Mouse (Mus musculus): Measurements from ENCODE around the gene Prcc. TPM values are rescaled to one million over a fixed set of nuclear protein-coding genes. Genes with fewer than 3 reads are reported as not detected.
"Not testable (repeated sequence)": the region's sequence is repeated elsewhere in the genome, so short reads cannot be mapped to it uniquely, and the experiment has no call there.

Prcc gene
- polyA plus RNA-seq, 1 experiment from 2014 or later, result 7.1 TPM

DNA sequence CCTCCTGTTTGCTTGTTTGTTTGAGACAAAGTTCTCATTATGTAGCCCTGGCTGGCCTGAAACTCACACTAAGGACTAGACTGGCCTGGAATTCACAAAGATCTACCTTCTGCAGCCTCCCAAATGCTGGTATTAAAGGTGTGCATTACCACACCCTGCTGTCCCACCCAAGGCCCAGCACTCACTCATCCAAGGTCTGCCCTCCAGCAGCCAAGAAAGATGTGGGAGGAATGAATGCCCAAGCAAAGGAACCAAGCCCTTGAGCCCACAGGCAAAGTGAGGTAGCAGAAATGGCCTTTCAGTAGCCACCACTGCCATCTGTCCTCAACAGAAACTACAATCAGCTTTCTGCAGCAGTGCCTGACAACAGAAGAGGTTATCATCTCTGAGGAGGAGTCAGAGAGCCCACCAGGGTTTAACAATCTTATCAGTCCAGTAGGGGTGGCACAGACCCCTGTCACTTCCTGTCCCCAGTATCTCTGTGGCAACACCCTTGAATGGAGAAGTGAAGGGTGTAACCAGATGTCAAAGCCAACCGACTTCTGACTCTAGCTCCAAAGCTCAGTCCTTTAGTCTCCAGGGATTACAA is 15.7 kb upstream of the Prcc start:
- DNase-seq (ENCODE audit: low spot score) (no peak), ATAC-seq (ENCODE audit: low FRiP score, low TSS enrichment) (no peak)
- Histone ChIP-seq H3K4me2 (replicated peaks; ENCODE audit: low read depth) (no peak overlapping the region), H3K27me3 (ENCODE audit: control insufficient read depth, insufficient read depth, low read length) (no peaks in the 10 kb centered on the region), H3K4me3 (ENCODE audit: low read depth, low read length) (no peak overlapping the region), H3K4me1 (replicated peaks; ENCODE audit: control insufficient read depth, insufficient read depth) (no peaks in the 10 kb centered on the region), H3K9me3 (ENCODE audit: control insufficient read depth, low read length) (no peaks in the 10 kb centered on the region), H3K9ac (ENCODE audit: low read length) (no peak overlapping the region), H3K36me3 (ENCODE audit: control insufficient read depth, insufficient read depth, low read length) (no peaks in the 10 kb centered on the region), H3K27ac (replicated peaks) (no peak overlapping the region)
- TF ChIP-seq EP300 (optimal IDR thresholded peaks at IDR 0.05), result no peak
- TF ChIP-seq CTCF (IDR thresholded peaks at IDR 0.05; ENCODE audit: low read depth), result no peak
- WGBS, result 9% methylated on average over 1 of the region's 1 CpGs

DNA sequence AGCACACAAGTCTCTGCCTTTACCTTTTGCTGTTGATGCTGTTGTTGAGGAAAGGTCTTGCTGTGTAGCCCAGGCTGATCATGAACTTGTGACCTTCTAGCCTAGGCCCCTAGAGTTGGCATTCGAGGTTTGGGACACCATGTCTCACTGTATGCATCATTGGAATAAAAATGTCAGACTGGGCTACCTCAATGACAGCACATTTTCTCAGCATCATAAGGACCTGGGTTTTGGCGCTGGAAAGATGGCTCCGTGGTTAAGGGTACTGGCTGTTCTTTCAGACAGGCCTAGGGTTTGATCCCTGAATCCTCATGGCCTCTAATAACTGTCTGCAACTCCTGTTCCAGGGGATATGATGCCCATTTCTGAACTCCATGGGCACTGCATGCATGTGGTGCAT is 14.4 kb upstream of the Prcc start:
- no peak overlapping the region for H3K4me2 ChIP-seq (replicated peaks; ENCODE audit: low read depth)
- H3K36me3 ChIP-seq (ENCODE audit: control insufficient read depth, insufficient read depth, low read length), result no peaks in the 10 kb centered on the region
- no peaks in the 10 kb centered on the region for H3K9me3 ChIP-seq (ENCODE audit: control insufficient read depth, low read length)
- no peak overlapping the region for H3K4me3 ChIP-seq (ENCODE audit: low read depth, low read length)
- DNase-seq (ENCODE audit: low spot score) (no peak), ATAC-seq (ENCODE audit: low FRiP score, low TSS enrichment) (no peak)
- no peaks in the 10 kb centered on the region for H3K4me1 ChIP-seq (replicated peaks; ENCODE audit: control insufficient read depth, insufficient read depth)
- H3K27ac ChIP-seq (replicated peaks), result no peak overlapping the region
- no peaks in the 10 kb centered on the region for H3K27me3 ChIP-seq (ENCODE audit: control insufficient read depth, insufficient read depth, low read length)
- 74% methylated on average over 3 of the region's 3 CpGs for WGBS
- H3K9ac ChIP-seq (ENCODE audit: low read length), result no peak overlapping the region
- no peak for TF ChIP-seq CTCF (IDR thresholded peaks at IDR 0.05; ENCODE audit: low read depth)
- TF ChIP-seq EP300 (optimal IDR thresholded peaks at IDR 0.05), result no peak

DNA sequence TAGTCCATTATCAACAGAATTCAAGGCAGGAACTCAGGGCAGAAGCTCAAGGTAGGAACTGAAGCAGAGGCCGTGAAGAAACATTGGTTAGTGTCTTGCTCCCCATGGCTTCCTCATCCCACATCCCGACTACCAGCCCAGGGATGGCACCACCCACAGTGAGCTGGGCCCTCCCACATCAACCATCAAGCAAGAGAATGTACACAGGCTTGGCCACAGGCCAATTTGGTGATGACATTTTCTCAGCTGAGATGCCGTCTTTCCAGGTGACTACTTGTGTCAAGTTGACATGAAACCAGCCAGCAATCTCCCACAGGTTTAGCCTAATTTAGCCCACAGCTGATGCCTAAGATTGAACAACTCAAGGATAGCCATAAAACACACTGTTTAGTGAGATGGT is 13.9 kb upstream of the Prcc start:
- Histone ChIP-seq H3K36me3 (ENCODE audit: control insufficient read depth, insufficient read depth, low read length) (no peaks in the 10 kb centered on the region), H3K27me3 (ENCODE audit: control insufficient read depth, insufficient read depth, low read length) (no peaks in the 10 kb centered on the region), H3K4me1 (replicated peaks; ENCODE audit: control insufficient read depth, insufficient read depth) (no peaks in the 10 kb centered on the region), H3K27ac (replicated peaks) (no peak overlapping the region), H3K9ac (ENCODE audit: low read length) (no peak overlapping the region), H3K9me3 (ENCODE audit: control insufficient read depth, low read length) (no peaks in the 10 kb centered on the region), H3K4me2 (replicated peaks; ENCODE audit: low read depth) (no peak overlapping the region), H3K4me3 (ENCODE audit: low read depth, low read length) (no peak overlapping the region)
- ATAC-seq (ENCODE audit: low FRiP score, low TSS enrichment), result no peak
- TF ChIP-seq CTCF (IDR thresholded peaks at IDR 0.05; ENCODE audit: low read depth) (no peak), EP300 (optimal IDR thresholded peaks at IDR 0.05) (no peak)
- WGBS, result 66% methylated on average over 3 of the region's 3 CpGs
- DNase-seq (ENCODE audit: low spot score), result peak; percentile 16

DNA sequence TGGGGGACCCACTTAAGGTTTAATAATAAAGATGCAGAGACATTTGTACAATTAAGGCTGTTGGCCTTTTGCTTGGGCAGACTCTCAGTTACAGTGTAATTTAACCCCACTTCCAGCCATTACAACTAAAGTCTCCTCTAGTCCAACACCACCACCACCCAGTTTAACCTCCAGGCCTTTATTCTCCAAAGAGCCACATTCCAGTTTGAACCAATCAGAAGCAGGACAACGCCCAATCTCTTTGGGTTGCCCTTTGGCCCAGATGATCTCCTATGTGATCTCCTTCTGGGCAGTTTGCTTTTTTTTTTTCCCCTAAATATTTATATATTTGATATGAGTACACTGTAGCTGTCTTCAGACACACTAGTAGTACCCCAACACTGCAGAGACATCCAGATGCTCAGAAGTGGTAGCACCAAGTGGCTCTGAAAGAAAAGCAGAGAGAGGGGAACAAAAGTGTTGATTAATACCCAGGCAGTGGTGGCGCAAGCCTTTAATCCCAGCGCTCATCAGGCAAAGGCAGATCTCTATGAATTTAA is 8.0 kb upstream of the Prcc start:
- H3K27ac ChIP-seq (replicated peaks), result no peak overlapping the region
- no peak overlapping the region for H3K9ac ChIP-seq (ENCODE audit: low read length)
- TF ChIP-seq EP300 (optimal IDR thresholded peaks at IDR 0.05), result no peak
- no peak for TF ChIP-seq CTCF (IDR thresholded peaks at IDR 0.05; ENCODE audit: low read depth)
- H3K9me3 ChIP-seq (ENCODE audit: control insufficient read depth, low read length), result no peaks in the 10 kb centered on the region
- H3K4me1 ChIP-seq (replicated peaks; ENCODE audit: control insufficient read depth, insufficient read depth), result no peaks in the 10 kb centered on the region
- no peaks in the 10 kb centered on the region for H3K27me3 ChIP-seq (ENCODE audit: control insufficient read depth, insufficient read depth, low read length)
- H3K4me2 ChIP-seq (replicated peaks; ENCODE audit: low read depth), result no peak overlapping the region
- ATAC-seq (ENCODE audit: low FRiP score, low TSS enrichment) (no peak), DNase-seq (ENCODE audit: low spot score) (no peak)
- no peak overlapping the region for H3K4me3 ChIP-seq (ENCODE audit: low read depth, low read length)
- H3K36me3 ChIP-seq (ENCODE audit: control insufficient read depth, insufficient read depth, low read length), result no peaks in the 10 kb centered on the region
- WGBS, result 66% methylated on average over 3 of the region's 3 CpGs

DNA sequence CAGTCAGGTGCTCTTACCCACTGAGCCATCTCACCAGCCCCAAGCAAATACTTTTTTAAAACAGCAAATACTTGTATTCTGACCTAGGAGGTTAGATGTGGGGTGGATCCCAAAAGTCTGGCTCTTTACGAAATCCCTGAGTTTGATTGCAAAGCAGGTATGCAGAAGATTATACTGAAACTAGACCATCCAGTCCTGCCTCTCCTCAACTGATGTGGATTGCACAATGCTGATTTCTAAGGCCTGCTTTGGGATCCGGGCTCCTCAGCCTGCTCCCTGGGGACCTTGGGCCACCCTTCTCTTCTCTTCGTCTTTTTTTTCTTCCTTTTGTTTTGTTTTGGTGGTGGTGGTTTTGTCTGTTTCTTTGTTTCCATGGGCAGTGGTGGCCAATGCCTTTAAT is 6.1 kb upstream of the Prcc start:
- no peak overlapping the region for H3K4me3 ChIP-seq (ENCODE audit: low read depth, low read length)
- ATAC-seq (ENCODE audit: low FRiP score, low TSS enrichment), result no peak
- H3K27me3 ChIP-seq (ENCODE audit: control insufficient read depth, insufficient read depth, low read length), result no peaks in the 10 kb centered on the region
- 69% methylated on average over 3 of the region's 3 CpGs for WGBS
- TF ChIP-seq CTCF (IDR thresholded peaks at IDR 0.05; ENCODE audit: low read depth) (no peak), EP300 (optimal IDR thresholded peaks at IDR 0.05) (no peak)
- no peak overlapping the region for H3K9ac ChIP-seq (ENCODE audit: low read length)
- no peaks in the 10 kb centered on the region for H3K9me3 ChIP-seq (ENCODE audit: control insufficient read depth, low read length)
- DNase-seq (ENCODE audit: low spot score), result no peak
- H3K36me3 ChIP-seq (ENCODE audit: control insufficient read depth, insufficient read depth, low read length), result no peaks in the 10 kb centered on the region
- no peak overlapping the region for H3K4me2 ChIP-seq (replicated peaks; ENCODE audit: low read depth)
- H3K27ac ChIP-seq (replicated peaks), result no peak overlapping the region
- no peaks in the 10 kb centered on the region for H3K4me1 ChIP-seq (replicated peaks; ENCODE audit: control insufficient read depth, insufficient read depth)

DNA sequence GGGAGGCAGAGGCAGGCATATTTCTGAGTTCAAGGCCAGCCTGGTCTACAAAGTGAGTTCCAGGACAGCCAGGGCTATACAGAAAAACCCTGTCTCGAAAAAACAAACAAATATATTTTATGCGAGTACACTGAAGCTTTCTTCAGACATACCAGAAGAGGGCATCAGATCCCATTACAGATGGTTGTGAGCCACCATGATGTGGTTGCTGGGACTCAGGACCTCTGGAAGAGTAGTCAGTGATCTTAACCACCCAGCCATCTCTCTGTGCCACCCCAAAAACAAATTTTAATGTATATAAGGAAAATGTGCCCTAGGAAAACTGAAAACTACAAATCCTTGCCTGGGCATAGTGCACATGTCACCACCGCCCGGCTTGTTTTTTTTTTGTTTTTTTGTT is 2.0 kb upstream of the Prcc start:
- not testable (repeated sequence) for H3K36me3 ChIP-seq (ENCODE audit: control insufficient read depth, insufficient read depth, low read length); H3K9me3 ChIP-seq (ENCODE audit: control insufficient read depth, low read length); H3K27ac ChIP-seq (replicated peaks); ATAC-seq (ENCODE audit: low FRiP score, low TSS enrichment); H3K9ac ChIP-seq (ENCODE audit: low read length); H3K27me3 ChIP-seq (ENCODE audit: control insufficient read depth, insufficient read depth, low read length); H3K4me3 ChIP-seq (ENCODE audit: low read depth, low read length); DNase-seq (ENCODE audit: low spot score); H3K4me2 ChIP-seq (replicated peaks; ENCODE audit: low read depth); H3K4me1 ChIP-seq (replicated peaks; ENCODE audit: control insufficient read depth, insufficient read depth)
- TF ChIP-seq CTCF (IDR thresholded peaks at IDR 0.05; ENCODE audit: low read depth), result peak; percentile 38
- 84% methylated on average over 4 of the region's 4 CpGs for WGBS
